Mouse (Mus musculus) CD4-positive, CD25-positive, alpha-beta regulatory T cell, adult 4 months (primary cell): ENCODE results near the gene Unc13b. TPM values are rescaled to one million over a fixed set of nuclear protein-coding genes. Genes with fewer than 3 reads are reported as not detected.
"Not testable (repeated sequence)": the region's sequence is repeated elsewhere in the genome, so short reads cannot be mapped to it uniquely, and the experiment has no call there.

Experiments used
- ATAC-seq: one replicate; pipeline ENCODE4 v1.8.0; 2017
- polyA plus RNA-seq, 2 experiments: library from polyadenylated mRNA; unstranded; fragments of 100-300 nt; shearing (Covaris generic); gene quantifications; one replicate each; pipeline ENCODE4 v1.2.1; 2017

Unc13b gene
- polyA plus RNA-seq, 2 experiments from 2014 or later = 0.05 to 0.29 TPM

DNA sequence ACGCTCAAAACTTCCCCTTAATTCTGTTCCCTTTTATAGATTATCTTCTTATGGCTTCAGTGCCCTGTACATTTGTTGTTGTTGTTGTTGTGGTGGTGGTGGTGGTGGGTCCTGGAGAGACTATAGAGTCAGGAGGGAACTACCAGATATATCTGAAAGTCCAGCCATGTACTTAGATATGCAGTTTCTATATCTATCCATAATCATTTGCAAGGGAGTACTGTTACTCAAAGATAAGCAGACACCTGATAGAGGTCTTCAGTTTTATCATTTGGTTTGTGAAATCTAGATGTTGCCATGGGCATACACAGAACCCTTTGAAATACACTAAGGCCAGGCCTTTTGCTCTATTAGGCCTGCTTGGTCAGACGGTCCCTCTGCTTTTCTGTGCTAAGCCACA, 55.8 kb downstream of the Unc13b start:
- no peak for ATAC-seq

DNA sequence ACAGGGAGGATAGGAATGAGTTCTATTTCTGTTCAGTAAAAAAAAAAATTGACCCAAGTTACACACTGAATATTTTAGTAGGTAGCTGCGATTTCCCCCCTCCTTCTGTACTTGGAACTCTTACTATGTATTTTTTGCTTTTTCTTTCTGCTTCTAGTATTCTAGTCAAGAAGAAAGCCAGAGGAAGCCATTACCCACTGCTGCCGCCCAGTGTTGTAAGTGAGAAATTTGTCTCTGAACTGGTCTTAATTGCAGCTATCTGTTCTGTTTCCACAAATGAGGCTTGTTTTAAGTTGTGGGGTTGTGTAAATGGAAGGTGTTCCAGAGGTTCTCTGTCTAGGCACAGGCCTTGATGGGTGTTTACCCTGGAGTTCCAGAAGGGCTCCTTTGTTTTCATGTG, 56.2 kb downstream of the Unc13b start:
- no peak for ATAC-seq

DNA sequence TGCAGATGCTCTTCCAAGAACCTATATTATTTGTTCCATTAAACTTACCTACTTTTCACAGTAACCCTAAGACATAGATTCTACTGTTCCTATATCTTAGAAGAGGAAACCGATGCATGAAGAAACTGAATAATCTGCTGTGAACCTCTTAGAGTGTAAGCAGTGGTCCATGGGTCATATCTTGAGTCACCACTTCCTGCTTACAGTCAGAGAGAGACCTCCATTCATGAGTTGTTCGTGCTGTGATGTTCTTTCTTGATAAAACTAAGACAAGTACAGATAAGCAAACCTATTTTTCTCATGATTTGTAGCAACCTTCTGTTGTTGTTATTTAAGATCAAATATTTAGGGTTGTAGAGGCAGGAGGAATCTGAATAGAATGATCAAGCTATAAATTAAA, 57.5 kb downstream of the Unc13b start:
- ATAC-seq = no peak

DNA sequence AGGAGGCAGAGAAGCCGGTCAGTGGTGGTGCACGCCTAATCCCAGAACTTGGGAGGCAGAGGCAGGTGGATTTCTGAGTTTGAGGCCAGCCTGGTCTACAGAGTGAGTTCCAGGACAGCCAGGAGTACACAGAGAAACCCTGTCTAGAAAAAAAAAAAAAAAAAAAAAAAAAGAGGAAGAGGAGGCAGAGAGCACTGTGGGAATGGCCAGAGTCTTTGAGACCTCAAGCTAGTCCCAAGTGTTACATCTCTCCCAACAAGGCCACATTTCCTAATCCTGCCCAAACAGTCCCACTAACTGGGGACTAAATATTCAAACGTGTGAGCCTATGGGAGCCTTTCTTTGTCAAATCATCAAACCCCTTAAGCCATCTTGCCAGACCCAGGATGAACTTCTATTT, 71.0 kb downstream of the Unc13b start:
- ATAC-seq = no peak

DNA sequence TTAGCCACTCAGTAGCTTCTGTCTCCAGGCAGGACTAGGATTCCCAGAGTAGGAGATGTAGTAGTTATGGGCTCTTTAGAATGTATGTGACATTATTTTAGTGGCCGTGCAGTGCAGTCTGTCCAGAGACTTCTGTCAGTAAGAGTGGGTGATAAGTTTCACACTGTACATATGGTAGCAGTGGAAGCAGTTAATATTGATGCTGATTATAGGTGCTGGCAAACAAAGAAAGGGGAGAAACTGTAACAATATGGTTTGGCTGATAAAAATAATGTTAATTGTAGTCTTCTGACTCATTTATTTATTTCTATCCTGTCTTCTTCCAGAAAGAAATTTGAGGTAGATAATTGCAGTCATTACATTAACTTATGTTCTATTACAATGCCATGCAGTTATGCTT, 83.9 kb downstream of the Unc13b start:
- ATAC-seq = no peak

DNA sequence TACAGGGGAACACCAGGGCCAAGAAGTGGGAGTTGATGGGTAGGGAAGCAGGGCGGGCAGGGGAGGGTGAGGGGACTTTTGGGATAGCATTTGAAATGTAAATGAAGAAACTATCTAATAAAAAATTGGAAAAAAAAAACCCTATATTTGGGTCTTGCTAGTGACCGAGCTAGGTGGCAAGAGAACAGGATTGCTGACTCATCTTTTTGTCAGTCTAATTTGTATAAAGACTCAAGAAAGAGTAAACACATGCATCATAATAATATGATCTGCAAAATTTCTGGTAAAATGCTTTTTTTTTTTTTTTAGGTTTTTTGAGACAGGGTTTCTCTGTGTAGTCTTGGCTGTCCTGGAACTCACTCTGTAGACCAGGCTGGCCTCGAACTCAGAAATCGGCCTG, 93.7 kb downstream of the Unc13b start:
- ATAC-seq = not testable (repeated sequence)

DNA sequence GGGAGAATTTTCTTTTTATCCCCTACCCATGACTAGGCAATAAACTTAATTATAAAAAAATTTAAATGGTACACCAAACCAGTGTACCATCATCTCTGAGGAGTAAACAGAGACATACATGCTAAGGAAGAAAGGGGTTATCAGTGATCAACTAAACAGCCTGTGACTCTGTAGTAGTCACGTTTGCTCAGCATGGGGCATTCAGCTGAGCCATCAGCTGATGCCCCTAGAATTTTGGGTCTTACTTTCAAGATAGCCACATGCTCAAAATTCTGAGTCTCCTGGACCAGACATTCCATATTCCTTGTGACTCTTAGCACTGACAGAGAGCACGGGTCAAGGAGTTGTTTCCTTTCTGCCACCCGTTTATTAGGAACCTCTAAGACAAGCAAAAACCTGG, 101.3 kb downstream of the Unc13b start:
- ATAC-seq = no peak

DNA sequence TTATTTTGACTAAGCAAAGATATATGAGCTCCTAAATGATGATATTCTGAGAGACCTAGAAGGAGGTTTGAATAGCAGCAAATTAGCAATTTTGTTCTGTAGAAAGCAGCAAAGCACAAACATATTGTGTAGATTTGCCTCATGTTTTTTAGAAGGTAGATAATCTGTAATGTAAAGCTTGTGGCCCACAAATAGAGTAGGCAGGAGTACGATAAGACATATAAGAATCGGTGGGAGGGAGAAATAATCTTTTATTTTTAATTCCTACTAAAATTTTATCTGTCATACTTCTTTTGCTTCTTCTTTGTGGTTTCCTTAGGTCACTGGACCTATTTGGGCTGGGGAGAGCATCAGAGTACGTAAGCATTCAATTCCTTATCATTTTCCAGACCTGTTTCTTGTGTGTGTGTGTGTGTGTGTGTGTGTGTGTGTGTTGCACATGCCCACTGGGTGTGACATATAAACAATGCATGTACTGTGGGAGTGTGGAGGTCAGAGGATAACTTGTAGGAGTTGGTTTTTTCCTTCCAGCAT, 102.4 kb downstream of the Unc13b start:
- no peak for ATAC-seq

DNA sequence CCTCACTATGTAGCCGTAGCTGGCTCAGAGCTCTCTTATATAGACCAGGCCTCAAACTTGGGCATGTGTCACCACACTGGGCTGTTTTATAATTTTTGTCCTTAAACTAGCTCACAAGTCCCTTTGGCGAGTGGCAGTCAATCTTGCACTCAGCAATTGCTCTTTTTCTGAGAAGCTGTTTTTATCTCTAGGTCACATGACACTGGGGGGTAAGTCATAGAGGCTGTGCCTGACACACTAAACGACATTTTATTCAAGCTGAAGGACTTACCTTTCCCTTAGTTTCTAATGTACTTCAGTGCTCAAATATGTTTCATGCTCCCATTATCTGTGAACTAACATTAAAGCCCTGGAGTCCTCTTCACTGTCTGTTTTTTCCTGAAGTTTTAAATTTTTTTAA, 104.5 kb downstream of the Unc13b start:
- ATAC-seq = no peak

DNA sequence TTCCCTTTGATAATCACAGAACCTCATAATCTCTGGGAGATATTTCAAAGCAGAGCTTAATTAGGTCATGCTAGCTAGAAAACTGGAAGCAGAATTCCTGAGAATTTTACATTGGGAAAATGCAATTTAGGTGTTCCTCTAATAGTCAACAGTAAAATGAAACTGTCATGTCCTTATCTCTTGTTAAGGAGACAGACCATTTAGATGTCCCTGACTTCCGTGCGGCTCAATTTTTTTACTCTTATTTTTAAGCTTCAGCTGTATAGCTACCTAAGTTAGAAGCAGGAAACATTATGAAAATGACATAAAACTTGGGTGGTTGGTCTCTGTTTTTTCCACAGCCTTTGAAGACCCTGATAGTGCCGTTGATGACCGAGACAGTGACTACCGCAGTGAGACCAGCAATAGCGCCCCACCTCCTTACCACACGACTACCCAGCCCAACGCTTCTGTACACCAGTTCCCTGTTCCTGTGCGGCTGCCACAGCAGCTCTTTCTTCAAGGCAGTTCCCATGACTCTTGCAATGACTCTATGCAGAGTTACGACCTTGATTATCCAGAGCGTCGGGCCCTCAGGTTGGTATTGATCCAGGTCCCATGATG, 106.8 kb downstream of the Unc13b start:
- no peak for ATAC-seq

DNA sequence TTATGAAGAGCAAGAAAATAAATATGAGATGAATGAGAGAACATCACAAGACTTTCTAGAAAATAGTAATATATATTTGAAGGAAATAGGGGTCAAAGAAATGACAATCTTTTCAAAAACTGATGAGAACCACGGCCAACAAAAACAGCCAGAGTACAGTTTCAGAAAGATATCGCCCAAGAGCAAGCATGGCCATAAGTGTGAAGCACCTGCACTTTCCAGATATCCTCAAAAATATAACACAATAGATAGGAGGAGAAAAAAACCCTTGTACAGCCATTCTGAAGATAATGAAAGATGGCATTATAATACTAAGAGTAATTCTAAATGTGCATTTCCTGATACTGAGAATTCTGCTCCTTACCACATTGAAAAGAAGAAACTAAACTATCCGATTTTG, 111.3 kb downstream of the Unc13b start:
- ATAC-seq = no peak

DNA sequence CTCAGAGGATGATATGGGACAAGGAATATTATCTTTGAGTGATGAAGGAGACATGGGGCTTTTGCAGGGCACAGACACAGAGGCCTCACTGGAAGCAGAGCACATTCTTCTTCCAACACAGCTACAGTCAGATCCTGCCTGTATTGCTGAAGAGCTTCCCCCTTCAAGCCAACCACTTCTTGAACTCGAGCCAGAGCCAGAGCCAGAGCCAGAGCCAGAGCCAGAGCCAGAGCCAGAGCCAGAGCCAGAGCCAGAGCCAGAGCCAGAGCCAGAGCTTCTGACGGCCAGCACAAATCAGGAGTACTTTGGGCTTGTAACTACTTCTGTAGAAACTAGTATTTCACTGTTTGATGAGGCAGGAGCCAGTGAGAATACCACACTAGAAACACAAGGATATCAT, 118.4 kb downstream of the Unc13b start:
- ATAC-seq = no peak

DNA sequence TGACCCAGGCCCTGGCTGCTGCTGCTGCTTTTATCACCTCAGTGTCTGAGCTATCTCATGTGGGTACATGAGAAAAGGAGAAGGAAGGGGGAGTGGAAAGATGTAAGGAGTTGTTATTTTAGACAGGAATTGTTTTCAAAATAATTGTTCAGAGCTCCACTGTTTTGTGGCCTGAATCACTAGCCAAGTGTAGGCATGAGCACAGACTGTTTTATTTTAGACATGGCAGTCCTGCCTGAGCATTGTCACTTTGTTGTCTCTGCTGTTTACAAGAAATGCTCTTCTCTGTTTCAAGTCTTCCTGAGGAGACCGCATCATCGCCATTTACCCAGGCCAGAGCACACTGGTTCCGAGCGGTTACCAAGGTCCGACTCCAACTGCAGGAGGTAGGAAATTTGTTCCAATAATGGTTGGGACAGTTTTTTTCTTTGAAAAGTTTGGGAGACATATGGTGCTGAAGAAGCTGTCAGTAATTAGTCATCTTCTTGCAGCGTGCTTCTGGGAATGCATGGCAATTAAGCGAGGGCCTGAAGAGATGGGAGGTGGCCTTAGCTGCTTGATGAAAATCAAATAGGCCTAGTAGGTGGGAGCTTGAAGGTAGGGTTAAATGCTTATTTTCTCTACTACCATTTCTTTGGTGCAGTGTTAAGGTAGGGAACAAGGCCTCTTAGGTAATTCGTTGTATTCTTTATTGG, 123.9 kb downstream of the Unc13b start:
- ATAC-seq = no peak

DNA sequence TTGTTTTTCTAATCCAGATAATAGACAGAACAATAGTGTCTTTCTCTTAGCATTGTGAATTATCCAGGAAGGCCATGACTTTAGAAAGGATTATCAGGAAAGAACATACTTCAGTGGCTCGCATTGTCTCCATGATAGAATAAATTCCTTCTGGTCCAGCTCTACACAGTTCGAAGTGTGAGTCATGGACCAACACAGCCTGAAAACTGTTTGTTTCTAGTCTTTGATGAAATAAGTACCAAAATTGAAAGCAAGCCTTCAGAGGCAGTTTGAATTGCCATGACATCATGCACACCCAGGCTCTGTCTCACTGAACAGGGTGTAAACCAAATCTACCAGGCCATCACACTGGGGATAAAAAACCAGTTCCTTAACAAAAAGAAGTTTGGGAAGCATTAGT, 128.7 kb downstream of the Unc13b start:
- ATAC-seq = no peak

DNA sequence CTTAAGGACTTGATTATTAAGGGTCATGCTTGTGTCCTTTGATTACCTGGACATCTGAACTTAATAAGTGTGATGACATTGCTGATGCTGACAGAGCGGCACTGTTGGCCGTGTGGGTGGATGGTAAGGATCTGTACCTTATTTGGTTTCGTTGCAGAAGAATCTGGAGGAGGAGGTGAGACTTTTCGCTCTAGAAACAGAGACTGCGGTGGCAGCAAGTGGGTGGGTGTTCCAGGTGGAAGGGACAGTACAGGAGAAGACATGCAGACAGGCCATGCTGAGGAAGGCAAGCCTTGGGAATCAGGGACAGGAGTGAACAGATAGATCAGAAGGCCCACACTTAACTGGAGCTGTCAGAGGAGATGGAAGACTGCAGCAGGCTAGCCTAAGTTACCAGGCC, 130.6 kb downstream of the Unc13b start:
- ATAC-seq = no peak

DNA sequence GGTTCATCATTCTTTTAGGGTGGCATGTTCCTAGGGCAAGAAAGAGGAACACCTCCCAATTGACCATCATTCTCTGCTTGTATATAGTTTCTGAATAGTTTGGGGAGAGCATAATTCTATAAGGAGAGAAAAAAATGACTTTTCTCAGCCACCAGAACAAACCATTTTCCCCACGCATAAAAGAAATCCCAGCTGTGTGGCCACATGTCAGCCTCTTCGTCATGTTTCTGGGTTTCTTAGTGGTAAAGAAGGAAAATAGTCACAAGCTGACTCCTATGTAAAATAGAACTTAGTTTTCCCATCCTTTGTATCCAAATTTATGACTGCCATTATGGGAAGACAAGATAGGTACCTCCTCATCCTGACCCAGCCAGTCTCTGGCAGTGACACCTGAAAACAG, 146.2 kb downstream of the Unc13b start:
- no peak for ATAC-seq

DNA sequence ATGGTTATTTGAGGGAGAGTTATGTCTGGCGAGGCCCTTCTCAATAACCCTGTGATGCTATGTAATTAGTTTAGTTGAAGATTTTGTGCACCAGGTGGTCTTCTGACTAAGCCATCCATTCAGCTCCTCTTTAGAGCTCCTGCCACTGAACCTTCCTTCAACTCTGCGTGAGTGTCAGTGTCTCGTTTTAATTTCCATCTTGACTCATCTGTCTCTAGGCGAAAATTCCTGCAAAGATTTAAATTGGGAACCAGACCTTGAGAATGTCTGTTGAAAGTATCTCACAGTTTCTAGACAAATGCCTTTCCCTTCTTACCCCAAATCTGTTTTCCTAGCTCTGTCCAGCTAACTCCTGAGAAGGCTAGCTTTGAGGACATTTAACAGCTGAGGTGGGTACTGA, 146.8 kb downstream of the Unc13b start:
- ATAC-seq = no peak

DNA sequence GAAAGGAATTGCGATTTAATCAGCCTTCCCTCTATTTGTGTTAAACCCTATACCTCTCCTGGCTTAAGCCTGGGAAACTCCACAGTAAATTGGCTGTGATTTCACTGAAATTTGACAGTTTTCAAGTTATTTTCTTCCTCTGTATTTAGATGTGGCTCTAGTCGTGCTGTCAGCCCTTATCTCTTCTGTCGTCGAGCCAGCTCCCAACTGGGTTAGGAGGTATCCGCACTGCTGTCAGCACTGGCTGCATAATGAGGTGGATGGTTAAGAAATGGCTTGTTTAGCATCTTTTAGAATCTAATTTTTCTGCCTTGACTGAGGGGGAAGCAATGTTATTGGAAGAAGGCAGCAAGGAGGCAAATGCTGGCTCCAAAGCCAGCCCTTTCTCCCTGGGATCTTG, 148.2 kb downstream of the Unc13b start:
- ATAC-seq = no peak

DNA sequence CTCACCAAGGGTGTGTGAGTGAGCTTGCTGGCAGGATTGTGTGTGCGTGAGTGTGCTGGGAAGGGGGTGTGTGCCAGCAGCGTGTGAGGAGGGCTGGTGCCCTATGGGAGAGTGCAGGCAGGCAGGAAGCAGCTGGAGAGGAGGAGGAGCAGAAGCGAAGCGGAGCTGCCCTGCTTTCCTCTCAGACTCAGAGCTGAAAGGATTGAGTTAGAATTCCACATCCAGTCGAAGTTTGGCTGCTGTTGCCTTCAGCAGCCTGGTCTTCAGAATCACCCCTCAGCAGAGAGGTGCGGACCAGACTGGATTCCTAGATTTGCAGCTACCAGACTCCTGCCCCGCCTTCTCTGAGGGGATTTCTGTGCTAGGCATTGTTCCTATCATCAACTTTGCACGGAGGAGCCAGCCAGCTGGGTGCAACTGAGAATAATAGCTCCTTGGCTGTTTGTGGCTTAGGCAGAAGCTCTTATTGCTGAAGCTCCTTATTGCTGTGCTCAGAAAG, 150.4 kb downstream of the Unc13b start:
- no peak for ATAC-seq

DNA sequence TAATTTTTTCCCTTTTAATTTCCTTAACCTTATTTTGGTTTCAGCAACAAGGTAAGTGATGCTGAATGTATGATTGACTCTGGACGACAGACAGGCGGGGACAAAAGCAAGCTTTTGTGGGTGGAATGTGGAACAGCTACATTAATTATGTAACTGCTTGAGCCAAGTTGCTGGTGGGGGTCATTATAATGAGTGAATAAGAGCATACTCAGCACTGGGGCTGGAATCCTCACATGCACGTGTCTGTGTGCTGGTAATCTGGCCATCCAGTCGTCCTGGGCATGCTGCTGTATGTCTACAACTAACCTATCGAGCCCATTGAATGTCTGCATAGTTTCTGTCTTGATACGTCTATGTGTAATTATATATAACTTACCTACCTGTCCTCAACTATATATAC, 150.9 kb downstream of the Unc13b start:
- ATAC-seq = no peak

DNA sequence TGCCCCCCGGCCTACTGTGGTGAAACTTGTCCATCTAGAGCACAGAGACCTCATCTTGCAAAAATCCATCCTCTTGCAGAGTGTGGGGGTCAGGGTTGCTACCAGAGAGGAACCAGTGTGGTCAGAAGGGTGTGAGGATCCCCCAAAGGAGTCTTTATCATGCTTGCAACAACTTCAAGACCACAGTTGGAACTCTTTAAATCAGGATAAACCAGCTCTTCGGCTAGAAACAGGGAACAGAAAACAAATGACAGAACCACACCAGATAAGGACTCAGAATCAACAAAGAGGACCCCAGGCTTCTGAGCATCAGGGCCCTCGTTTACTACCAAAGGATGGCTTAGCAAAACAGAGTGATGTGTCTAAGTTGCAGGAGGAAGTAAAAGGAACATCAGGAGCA, 157.7 kb downstream of the Unc13b start:
- no peak for ATAC-seq

DNA sequence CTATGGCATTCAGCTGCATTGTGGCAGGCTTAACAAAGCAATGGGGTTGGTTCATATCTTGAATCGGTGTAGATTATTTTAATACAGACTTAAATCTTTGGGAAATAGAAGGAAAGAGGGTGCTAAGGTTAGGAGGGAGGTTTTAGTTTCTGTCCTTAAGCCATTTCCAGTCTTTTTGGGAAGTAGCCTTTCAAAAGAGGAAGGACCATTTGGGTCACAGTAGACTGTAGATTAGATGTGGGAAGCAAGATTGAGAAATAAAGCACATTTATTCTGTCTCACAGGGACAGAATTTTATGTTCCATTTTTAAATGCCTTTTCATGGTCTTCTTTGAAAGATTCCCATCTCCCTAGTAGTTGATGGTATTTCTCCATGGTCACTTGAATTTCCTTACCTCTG, 159.2 kb downstream of the Unc13b start:
- ATAC-seq = no peak

DNA sequence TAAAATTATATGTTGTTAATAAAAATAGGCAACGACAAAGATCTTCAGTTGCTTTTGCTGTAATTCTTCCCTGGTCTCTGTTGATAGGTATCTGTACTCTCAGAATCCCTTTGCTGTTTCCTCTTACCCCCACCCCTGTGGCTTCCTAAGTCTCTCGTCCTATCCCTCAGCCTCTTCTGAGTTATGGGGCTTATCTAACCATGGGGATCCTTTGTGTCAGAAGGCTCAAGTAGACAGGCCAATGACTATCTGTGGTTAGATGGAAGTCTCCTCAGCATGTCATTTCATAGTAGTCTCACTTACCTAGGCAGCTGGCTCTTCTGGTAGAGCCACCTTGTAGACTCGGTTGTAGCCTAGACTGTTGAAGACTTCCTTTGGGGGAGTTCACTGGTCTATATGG, 173.1 kb downstream of the Unc13b start:
- ATAC-seq = no peak

DNA sequence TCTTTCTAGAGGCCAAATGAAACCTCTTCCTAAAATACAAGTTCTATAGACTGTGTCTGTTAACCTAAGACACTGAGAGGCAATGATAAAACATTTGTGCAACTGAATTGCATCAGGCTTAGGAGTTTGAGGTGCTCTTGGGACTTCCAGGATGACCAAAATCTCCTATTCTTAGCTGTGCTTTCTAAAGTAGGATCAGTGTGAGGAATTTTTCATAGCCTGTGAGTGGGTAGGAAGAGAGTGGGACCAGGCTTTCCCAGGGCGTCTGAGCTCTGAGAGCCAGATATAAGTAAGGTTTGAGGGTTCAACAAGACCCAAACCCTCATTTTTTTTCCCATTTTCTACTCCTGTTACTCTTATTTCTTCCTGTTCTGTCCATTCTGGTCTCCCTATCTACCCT, 174.2 kb downstream of the Unc13b start:
- ATAC-seq = no peak

DNA sequence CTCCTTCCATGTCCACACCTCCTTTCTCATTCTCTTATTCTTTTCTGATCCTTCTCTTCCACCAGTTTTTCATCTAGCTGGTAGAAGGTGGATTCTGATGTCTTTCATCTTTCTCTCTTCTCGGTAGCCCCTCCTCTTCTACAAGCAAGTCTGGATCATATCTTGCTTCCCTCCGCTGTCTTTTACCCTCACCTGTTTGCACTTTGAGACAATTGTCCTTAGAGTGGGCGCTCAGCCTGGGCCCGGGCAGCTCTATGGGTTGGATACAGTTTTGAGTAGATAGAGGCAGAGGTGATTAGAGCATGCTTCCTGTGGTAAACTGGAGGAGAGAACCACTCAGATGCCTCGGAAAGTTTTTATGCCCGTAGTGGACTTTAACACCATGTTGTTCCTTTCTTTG, 174.7 kb downstream of the Unc13b start:
- ATAC-seq = no peak
